Mouse (Mus musculus): ENCODE measurements around the gene Kif2a. TPM values are rescaled to one million over a fixed set of nuclear protein-coding genes. Genes with fewer than 3 reads are reported as not detected.
A peak's percentile ranks its signal among the peaks of the same experiment; 100 is the strongest.
"Not testable (repeated sequence)": the region's sequence is repeated elsewhere in the genome, so short reads cannot be mapped to it uniquely, and the experiment has no call there.

The Kif2a gene
- total RNA-seq, 2 experiments from 2014 or later, result 42.5 to 53.4 TPM

DNA sequence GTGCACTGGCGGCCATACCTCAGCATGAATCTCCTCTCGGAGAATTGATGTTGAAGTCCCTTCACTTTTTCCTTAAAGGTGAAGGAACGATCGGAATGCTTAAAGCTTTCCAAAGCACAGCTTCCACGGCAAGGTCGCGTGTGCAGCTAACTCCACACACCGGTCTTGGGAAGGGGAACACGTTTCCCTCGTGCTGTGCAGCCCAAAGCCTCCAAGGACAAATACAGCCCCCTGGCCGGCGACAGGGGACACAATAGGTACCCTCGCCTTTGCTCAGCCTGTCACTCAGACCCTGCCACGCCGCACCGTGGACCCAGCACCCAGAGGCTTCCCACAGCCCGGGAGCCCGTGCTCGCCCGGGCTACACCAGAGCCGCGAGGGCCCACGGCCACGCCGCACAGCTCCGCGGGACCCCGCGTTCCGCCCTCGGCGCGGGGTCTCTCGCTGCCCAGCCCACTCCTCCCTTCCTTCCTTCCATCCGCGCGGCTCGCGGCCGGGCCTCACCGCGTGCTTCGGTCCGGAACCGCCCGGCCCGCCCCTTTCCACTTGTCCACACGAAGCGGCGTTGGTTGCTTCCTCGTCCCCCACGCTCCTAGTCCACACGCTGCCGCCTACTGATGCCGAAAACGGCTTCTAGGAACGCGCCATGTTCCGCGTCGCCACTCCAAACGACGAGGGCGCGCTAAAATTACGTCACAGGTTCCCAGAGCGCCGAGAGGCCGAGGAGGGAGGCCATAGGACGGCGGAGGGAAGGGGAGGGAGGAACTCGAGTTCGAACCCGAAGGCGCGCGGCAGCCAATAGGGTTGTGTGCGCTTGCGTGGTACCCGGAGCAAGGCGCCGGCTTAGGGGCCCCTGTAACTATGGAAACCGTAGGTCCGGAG lies 85.4 kb downstream of the Kif2a start, which contains the start of gene Ipo11:
Gene Ipo11, minus strand, starts transcription at position 703 of the 882 bp plus-strand sequence.
- peak; percentile 78 to 91 for DNase-seq (ENCODE audit: low spot score in 2 of 2)

DNA sequence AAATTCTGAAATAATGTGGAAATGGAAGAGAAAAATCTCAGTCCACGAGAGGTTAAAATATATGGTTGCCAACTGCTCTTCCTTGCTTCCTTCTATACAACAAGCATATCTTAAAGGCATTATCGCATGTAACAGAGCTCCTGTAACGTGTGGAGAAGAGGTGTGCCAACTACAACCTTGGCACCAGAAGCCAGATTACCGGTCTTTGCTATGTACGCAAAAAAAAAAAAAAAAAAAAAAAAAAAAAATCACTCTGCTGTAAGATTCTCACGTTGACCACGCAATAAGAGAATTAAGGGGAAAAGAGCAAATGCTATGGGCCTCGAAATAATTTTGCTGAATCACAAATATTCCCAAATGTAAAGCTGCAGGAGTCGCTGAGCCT lies 86.1 kb downstream of the Kif2a start:
- DNase-seq (ENCODE audit: low spot score in 2 of 2), result no peak

DNA sequence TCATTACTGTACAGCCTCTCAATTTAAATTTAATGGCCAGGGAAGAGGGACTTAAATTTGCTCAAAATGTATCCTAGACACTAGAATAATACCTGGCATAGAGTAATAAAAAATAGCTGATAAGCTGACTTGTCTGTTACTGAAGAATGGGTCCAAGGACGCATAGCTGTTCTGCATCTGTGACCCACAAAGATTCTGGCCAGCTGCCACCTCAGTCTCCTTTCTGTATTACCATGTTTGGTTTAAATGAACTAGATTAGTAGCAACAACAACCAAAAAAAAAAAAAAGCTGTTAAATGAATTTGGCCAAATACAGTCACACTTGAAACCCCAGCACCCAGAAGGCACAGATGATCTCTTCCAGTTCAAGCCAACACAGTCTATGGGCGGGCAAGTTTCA lies 92.7 kb downstream of the Kif2a start:
- DNase-seq (ENCODE audit: low spot score in 2 of 2), result no peak

DNA sequence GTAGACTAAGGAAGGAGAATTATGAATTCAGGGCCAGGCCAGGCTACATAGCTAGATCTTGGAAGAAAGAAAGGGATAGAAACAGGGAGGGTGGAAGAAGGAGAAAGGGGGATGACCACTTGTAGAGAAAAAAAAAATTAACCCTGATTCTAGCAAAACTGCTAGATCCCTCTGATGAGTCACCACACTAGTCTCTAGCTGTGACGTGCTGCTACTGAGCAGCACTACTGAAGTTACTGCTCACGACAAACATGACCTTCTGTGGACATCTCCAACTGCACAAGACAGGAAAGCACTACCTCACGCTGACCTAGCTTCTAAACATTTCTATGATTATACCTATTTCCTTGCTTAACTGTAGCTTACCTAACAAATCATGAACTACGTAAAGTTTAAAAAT lies 93.6 kb downstream of the Kif2a start:
- no peak for DNase-seq (ENCODE audit: low spot score in 2 of 2)

- not testable (repeated sequence) for DNase-seq (ENCODE audit: low spot score in 2 of 2)
Measured at GRCm38 (mm10) chr13:106925921-106926320, 96.0 kb downstream of the Kif2a start.

DNA sequence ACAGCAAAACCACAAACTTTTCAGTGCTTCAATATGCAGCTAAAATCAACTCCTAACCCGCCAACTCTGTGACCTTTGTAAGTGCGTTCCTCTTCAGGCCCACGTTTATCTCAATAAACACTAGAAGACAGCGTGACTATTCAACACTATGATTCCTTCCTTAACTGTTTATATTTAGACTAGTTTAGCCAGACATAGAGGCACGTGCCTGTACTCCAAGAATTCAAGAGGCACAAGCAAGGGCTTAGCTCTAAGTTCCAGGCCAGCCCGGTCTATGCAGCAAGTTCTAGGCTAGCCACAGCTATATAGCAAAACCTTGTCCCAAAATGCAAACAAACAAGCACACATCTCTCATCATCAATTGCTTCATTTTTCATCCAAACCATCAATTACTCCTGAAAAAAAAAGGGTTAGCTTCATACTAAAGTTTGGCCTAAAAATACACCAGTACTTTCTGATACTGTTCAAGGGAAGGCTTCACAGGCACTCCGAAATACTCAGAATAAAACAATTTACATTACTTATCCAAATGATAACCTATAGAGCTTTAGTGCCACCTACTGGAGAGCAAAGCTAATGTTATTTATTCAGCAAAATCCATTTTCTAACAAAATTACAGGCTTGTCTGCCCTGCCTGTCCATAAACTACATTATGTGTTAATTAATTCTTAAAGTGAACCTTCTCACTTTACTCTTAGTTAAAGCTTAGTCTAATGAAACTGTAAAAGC lies 103.4 kb downstream of the Kif2a start:
- no peak for DNase-seq (ENCODE audit: low spot score in 2 of 2)

GRCm38 (mm10) chr13:106913125-106913736 lies 108.7 kb downstream of the Kif2a start:
- no peak for DNase-seq (ENCODE audit: low spot score in 2 of 2)

GRCm38 (mm10) chr13:106910096-106910495 lies 111.8 kb downstream of the Kif2a start:
- no peak for DNase-seq (ENCODE audit: low spot score in 2 of 2)

Other genes with a start within 250 kb of the Kif2a start
- 10 to 100 TPM; 25.6 to 28.0 TPM for gene Ipo11, start 85.2 kb downstream of the Kif2a start, total RNA-seq (2021)
- gene Dimt1, start 75.0 kb downstream of the Kif2a start, total RNA-seq (2021), result 10 to 100 TPM; 11.5 to 12.7 TPM